Mouse (Mus musculus) kidney, postnatal 4 days (tissue): ENCODE data around the gene Dis3l2.
A peak's percentile ranks its signal among the peaks of the same experiment; 100 is the strongest.

ENCODE experiments used
- DNase-seq, 2 experiments: peaks; one replicate each; pipeline ENCODE4 v3.0.0; 2021; ENCODE audit warnings: mixed read lengths in 2 of 2

The Dis3l2 gene

DNA sequence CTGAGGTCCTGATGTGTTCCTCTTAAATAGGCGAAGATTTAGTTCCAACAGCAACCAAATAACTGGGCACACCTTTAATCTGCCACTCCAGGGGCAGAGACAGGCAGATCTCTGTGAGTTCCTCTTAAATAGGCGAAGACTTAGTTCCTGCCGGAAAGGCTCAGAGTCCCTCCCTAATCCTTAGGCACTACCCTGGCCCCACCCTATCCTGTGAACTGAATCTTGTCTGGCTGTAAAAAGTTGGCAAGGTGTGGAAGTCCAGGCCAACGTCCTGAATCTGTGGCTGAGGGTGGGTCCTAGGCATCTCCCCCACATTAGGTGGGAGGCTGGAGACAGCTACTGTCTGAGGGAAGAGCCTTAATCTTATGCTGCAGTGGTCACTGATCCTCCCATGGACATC is 386.2 kb downstream of the Dis3l2 start, which contains the start of gene Alppl2:
Gene Alppl2 (minus strand): TSS at position 101 of the 400 bp plus-strand sequence.
- DNase-seq = no peak

DNA sequence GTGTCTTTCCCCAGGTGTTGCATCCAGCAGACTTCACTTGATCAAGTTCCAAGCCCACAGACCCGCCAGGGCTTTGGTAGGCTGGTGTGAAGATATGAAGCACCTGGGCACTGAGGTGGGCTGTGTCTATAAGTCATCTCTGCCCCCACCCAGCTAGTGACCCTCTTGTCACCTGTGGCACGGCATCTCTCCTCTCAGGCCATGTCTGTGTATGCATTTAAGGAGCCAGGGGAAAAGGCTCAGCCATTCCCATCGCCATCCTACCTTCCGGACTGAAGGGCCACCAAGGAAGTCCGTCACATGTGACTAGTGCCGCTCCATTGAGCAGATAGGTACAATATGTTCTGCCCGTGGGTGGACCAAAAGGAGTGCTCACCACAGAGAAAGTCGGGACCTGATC is 392.0 kb downstream of the Dis3l2 start:
- DNase-seq = no peak

DNA sequence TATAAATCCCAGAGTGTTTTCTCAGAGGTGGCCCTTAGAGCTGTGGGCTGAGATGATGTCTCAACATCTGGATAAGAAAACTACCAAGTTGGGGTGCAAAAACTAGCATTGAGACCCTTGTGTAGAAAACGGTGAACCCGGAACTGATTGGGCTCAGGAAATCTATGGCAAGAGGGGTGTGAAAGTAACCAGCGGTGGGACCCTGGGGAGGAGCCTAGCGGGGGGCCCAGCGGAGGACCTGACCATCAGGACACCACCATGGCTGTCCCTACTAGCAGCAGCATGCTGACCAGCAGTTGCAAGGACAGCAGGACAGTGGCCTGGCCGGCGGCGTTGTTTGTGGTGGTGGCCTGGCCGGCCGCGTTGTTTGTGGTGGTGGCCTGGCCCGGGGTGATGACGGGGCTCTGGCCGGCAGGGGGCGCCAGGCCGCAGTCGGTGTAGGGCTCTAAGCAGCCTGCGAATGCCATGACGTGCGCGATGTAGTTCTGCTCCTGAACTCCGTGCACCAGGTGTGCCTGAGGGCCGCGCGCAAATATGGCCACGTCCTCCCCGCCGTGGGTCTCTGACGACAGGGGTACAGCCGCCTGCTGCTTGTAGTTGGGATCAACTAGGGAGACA is 394.9 kb downstream of the Dis3l2 start:
- peak; percentile 83 to 86 for DNase-seq
